Mouse (Mus musculus) c-Kit-positive CD71-positive TER-119-negative erythroid progenitor cells, embryonic 14.5 days (primary cell): ENCODE data around the gene BC004004.
"Not testable (repeated sequence)": the region's sequence is repeated elsewhere in the genome, so short reads cannot be mapped to it uniquely, and the experiment has no call there.

Experiments
- DNase-seq: peaks from one replicate; pipeline ENCODE4 v3.0.0-alpha.2; 2013; ENCODE audit warnings: low read depth

Gene BC004004

DNA sequence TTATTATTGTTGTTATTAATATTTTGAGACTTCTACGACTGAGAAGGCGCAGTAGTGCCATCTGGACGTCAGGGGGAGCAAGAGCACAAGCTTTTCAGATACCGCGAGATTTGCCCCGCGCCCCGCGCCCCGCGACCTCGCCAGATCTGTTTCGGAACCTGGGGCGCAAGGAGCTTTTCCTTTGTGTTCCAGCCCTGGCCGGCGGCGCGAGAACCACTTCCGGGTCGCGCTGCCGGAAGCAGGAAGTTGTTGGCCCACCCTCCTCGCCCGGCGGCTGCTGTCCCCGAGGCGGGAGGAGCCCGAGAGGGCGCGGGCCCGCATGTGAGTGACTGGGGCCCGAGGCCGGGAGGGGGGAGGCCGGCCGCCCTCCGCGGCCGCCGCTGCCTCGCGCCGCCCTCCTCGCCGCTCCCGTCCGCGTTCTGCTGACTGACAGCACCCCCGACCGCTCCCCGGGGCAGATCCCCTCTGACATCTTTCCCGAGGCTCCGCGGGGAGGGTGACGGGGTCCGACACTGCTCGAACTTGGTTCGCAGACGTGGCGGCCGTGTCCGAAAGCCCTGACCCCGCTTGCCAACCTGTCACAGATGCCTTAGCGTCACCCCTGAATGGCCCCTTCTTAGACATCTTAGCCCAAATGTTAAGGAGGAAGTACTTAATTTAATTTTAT, at the start of gene BC004004:
Gene BC004004, plus strand, starts transcription at position 107 of the 667 bp plus-strand sequence.
- peak; percentile 94 for DNase-seq

- no peak for DNase-seq
Measured at GRCm38 (mm10) chr17:29220631-29221030, 48.0 kb upstream of the BC004004 start.

- DNase-seq: no peak
Measured at GRCm38 (mm10) chr17:29231109-29231508, 37.5 kb upstream of the BC004004 start.

GRCm38 (mm10) chr17:29236111-29236510, 32.5 kb upstream of the BC004004 start:
- DNase-seq: no peak

GRCm38 (mm10) chr17:29237267-29237771, 31.3 kb upstream of the BC004004 start:
- DNase-seq: no peak

DNA sequence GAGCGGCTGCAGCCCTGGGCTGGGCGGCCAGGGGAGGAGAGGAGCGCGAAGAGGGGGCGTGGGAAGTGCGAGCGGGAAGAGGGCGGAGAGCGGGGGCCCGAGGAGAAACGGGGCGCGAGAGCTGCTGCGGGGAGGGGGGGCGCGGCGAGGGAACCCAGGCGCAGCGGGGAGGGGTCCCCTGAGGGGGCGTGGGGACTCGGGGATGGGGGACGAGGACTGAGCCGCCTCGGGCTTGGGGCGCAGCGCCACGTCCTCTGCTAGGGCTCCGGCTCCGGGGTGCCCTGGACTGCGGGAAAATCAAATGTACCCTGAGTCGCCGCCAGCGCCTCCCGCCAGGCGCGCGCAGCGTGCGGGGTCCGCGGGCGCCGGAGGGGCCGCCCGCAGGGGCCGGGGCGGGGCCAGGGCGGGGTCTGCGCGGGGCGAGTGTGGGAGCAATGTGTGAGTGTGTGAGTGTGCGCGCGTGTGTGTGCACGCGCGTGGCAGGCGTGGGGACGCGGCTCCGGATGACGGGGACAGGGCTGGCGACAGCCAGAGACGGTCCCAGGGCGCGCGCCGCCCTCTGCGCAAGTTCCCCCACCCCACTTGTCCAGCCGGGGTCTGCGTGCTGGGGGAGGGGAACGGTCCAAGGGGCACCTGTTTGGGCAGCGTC, 30.7 kb upstream of the BC004004 start, which contains the start of gene Cpne5:
Gene Cpne5, minus strand, starts transcription at position 396 of the 649 bp plus-strand sequence.
- no peak for DNase-seq

DNA sequence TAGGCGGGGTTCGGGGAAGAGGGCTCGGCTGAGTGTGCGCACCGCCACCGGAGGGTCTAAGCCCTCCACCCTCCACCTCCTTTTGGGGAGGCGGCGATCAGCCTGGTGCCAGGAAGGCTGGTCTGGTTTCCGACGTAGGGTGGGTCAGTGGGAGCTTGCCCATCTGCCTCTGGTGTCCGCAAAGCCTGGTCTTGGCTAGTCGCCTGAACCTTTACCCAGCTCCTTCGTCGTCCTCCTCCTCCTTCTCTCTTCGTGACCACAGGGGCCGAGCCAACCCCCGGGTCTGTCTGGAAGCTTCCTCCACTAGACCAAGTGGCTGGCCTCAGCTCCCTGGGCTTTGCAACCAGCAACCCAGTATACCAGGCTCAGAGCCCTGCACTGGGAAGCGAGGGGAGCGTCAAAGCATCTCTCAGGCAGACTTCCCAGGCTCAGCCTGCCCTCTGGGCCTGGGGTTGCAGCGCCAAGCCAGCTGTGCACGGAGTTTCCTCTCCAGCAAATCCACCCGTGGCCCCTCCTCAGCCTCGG, 30.1 kb upstream of the BC004004 start:
- no peak for DNase-seq

DNA sequence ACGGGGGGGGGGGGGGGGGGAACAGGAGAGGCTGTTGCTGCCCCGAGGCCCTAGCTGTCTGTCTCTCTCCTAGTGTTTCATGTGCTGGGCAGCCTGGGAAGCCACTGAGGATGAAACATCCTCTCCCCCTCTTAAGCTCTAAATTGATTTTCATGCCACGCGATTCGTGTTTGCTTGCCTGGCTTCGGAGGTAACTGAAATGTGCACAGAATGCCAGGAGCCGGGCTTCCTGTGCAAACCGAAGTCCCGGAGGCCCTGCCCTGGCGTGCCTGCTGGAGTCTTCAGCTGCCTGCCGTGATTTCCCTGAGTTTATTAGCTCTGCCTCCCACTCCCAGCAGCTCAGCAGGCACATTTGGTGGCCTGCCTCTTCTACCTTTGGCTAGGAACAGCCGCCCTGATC, 23.7 kb upstream of the BC004004 start:
- no peak for DNase-seq

DNA sequence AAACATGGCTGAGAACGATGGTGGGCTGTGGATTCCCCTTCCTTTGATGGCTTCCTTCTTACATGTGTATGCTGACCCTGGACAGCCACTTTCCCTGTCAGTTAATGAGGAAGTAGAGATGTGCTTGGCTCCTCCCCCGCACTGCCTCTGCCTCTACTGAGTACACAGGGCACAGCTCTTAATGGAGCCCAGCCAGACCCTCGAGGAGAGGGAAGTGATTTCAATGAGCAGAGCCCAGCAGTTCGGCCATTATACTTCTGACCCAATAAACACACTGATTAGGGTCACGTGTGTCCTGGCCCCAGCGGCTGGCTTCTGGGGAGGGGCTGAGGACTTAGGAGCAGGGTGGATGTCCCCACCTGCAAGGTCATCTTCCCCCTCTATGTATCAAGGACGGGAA, 22.9 kb upstream of the BC004004 start:
- DNase-seq: no peak

- peak; percentile 54 for DNase-seq
Measured at GRCm38 (mm10) chr17:29246602-29247001, 22.0 kb upstream of the BC004004 start.

GRCm38 (mm10) chr17:29247881-29248280, 20.7 kb upstream of the BC004004 start:
- DNase-seq: no peak

GRCm38 (mm10) chr17:29249512-29249911, 19.1 kb upstream of the BC004004 start:
- DNase-seq: peak; percentile 37

DNA sequence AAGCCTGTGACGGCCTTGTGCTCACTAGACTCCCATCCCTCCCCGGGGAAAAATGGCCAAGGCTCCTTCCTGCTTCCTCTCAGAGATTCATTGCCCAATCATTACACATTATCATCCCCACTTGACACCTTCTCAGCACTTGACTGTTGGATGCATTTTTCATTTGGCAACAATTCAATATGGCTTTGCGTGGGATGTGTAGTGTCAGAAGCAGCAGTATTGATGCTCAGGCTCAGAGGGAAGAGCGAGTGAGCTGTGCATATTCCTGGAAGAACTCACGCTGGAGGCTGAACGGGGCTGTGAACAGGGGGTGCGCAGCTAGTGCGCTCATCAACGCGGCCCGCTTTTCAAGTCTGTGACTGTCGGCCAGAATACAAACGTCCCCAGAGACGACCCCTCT, 17.6 kb upstream of the BC004004 start:
- DNase-seq: not testable (repeated sequence)

DNA sequence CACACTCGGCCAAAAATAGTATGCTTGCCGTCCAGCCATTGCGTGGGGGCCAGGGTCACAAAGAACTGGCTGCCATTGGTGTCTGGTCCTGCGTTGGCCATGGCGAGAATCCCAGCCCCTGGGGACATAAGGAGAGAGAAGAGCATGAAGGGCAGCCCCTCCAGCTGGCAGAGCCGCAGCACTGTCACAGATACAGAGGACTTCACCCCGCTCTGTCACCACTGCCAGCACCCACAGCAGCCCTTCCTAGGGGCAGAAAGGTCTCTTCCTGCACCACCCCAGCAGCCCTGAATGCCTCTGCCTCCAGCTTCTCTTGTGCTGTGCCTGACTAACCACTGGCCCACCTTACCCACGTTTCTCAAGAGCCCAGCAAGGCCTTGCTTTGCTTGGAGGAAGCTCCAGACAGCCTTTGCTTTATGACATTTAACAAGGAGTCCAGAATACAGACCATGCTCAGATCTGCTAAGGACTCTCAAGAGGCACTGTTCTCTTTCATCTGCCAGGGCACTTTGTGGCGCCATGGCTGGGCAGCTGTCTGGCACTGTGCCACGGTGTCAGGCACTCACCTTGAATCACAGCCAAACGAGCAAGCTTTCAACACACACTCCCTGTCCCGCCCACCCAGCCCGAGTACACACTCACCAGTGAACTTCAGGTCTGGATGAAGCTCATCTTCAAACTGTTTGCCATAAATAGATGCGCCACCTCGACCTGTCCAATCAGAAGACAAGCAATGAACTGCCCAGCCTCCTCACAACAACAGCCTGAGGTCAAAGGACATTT, 16.8 kb upstream of the BC004004 start:
- DNase-seq: no peak

DNA sequence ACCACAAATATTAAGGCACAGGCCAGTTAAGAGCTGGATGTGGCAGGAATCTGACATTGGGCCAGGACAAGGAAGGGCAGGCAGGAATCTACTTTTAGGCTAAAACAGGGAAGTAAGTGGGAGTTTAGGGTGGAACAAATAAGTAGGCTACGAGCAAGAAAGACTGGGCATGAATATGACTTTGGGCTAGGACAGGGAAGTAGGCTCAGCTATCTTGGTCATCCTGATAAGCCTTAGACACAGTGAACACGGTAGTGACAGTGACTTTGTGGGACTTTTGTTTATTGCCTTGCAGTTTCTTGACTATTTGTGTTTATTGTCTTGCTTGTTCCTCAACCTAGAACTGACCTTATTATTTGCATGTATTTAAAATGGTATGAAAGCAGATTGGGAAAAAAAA, 15.4 kb upstream of the BC004004 start:
- DNase-seq: no peak

GRCm38 (mm10) chr17:29253684-29254083, 14.9 kb upstream of the BC004004 start:
- no peak for DNase-seq

GRCm38 (mm10) chr17:29254784-29255183, 13.8 kb upstream of the BC004004 start:
- not testable (repeated sequence) for DNase-seq

- DNase-seq: no peak
Measured at GRCm38 (mm10) chr17:29256507-29256906, 12.1 kb upstream of the BC004004 start.

DNA sequence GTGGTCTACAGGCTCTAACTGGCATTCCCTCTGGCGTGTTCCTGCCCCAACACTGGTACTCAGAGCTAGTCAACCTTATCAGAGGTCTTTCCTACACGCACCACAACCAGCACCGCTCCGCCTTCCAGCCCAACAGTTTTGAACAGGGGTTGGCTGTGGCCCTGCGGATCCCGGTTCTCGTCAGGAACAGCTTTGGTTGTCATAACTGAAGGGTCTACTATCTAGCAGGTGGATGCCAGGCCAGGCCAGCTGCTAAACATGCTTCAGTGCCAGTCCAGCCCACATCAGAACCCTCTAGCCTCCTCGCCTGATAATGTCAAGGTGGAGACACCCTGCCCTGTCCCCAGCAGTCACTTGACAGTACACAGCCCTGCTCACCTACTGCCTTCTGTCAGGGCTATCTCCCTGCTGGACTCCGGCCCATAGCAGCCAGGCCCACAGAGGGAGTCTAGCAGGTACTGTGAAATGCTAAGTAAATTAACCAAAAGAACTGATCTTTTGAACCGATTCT, 11.5 kb upstream of the BC004004 start:
- DNase-seq: no peak

GRCm38 (mm10) chr17:29258025-29258558, 10.5 kb upstream of the BC004004 start:
- DNase-seq: no peak

DNA sequence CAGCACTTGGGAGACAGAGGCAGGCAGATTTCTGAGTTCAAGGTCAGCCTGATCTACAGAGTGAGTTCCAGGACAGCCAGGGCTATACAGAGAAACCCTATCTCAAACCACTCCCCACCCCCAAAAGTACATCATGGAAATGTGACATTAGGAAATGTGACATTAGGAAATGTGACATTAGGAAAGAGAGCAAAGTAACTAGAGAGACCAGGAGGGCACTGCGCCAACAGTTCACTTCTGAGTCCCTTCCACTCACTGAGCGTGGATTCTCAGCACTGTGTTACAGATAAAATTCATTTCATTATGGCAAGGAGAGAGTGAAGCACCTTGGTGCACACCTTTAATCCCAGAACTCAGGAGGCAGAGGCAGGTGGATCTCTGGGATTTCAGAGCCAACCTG, 9.7 kb upstream of the BC004004 start:
- no peak for DNase-seq

- DNase-seq: peak; percentile 78
Measured at GRCm38 (mm10) chr17:29259489-29259888, 9.1 kb upstream of the BC004004 start.
